Mouse (Mus musculus) NIH3T3 (cell line): ENCODE results near the gene Tgm7.
"Not testable (repeated sequence)": the region's sequence is repeated elsewhere in the genome, so short reads cannot be mapped to it uniquely, and the experiment has no call there.

ENCODE experiments used
- DNase-seq: peaks from one replicate; pipeline ENCODE4 v3.0.0-alpha.2; 2012; ENCODE audit warnings: low read depth

The Tgm7 gene

GRCm38 (mm10) chr2:121109695-121110094 lies at the start of gene Tgm7:
Tgm7 (minus strand) TSS chr2:121109795.
- DNase-seq = no peak

DNA sequence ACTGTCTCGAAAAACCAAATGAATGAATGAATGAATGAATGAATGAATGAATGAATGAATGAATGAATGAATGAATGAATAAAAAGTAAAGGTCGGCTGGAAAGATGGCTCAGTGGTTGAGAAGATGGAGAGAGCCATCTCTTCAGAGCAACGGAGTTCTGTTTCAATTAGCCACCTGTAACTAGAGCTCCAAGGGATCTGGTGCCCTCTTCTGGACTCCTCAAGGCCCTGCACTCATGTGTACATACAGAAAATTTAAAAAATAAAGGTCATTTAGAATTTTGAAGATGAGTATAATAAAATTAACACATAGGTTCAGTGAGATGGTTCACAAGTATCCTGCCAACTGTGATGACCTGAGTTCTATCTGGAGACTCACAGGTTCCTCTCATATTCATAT lies 43.5 kb upstream of the Tgm7 start:
- DNase-seq = peak; percentile 14

DNA sequence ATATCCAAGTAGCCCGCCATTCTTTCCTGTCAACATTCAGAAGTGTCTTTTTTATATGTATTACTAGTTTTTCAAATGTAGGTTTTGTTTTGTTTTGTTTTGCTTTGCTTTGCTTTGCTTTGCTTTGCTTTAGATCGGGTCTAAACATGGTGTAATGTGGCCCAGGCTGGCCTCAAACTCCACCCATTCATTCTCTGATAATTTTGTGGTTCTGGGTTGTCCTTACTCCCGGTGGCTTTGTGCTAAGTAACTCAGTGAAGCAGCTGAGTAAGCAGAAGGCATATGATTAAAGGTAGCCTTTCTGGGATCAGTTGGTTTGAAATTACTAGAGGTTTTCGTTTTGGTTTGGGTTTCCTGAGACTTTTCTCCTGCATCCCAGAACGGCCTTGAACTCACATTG lies 40.1 kb upstream of the Tgm7 start:
- no peak for DNase-seq

DNA sequence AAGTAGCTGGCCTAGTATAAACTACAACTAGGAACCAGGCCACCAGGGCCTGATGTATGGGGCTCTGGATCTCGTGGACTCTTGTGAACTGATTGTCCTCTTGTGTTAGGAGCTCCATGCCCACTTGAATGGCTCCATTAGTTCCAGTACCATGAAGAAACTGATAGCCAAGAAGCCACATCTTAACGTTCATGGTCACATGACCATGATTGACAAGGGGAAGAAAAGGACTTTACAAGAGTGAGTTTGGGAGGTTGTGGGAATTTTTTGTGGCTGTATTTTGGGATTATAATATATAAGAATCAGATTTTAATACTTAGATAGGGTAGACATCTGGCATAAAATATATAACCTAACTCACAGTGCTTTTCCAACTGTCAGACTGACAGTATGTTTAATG lies 32.8 kb upstream of the Tgm7 start:
- no peak for DNase-seq

GRCm38 (mm10) chr2:121141216-121142035 lies 31.8 kb upstream of the Tgm7 start:
- peak; percentile 11 for DNase-seq

GRCm38 (mm10) chr2:121140018-121140882 lies 30.7 kb upstream of the Tgm7 start, which contains the start of the genes Adal and Lcmt2:
Adal (plus strand) TSS chr2:121140428.
Lcmt2 (minus strand) TSS chr2:121140653.
- peak; percentile 92 for DNase-seq

- peak; percentile 9 for DNase-seq
These were observed 29.8 kb upstream of the Tgm7 start for GRCm38 (mm10) chr2:121139266-121140017.

- no peak for DNase-seq
These were observed 27.8 kb upstream of the Tgm7 start for GRCm38 (mm10) chr2:121137371-121137770.

GRCm38 (mm10) chr2:121132822-121133221 lies 23.2 kb upstream of the Tgm7 start:
- no peak for DNase-seq

- DNase-seq = no peak
These were observed 19.4 kb upstream of the Tgm7 start for GRCm38 (mm10) chr2:121128865-121129620.

DNA sequence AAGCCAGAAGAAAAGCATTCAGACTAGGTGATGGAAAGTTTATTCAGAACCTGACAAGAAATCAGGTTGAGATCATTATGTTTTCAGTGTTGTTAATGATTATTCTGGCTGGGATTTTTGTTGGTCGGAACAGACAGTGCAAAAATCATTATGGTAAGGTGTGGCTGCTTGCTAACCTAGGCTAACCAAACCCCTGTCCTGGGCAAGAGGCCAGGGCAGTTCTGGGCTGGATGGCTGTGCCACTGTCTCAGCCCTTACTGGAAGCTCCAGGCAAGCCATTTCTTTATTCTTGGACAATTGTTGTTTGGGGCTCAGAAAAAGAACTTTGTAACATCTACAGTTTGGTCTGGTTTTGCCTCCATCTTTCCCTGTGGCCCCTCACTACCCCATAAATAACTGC lies 17.9 kb upstream of the Tgm7 start:
- DNase-seq = peak; percentile 26

DNA sequence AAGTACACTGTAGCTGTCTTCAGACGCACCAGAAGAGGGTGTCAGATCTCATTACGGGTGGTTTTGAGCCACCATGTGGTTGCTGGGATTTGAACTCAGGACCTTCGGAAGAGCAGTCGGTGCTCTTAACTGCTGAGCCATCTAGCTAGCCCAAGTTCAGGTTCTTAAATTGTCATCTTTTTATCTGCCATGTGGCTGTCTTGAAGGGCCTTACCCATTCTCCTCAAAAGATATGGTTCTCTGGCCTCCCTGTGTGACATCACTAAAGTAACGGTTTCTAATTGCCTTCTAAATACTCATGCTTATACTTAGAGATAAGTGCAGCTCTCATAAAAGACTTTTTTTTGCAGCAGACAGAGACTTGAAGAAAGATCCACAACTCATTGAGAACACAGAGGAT lies 16.7 kb upstream of the Tgm7 start:
- DNase-seq = not testable (repeated sequence)

DNA sequence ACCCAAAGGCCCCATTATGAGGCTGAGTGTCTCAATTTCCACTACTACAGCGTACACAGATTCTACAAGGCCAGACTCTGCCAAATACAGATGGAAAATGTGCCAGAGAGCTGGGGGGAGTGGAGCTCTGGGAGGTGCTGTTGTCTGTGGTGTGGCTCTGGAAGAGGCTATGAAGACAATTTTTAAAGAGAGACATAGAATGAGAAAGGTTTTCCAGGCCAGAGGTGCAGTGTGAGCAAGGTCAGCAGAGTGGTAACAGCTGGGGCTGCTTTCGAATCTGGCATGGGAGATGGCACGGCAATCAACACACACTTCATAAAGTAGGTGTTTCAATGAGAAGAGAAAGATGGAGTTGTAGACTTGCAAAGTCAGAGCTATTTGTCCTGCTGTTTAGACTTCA lies 9.7 kb upstream of the Tgm7 start:
- DNase-seq = no peak

- no peak for DNase-seq
These were observed 5.8 kb upstream of the Tgm7 start for GRCm38 (mm10) chr2:121115418-121115817.

DNA sequence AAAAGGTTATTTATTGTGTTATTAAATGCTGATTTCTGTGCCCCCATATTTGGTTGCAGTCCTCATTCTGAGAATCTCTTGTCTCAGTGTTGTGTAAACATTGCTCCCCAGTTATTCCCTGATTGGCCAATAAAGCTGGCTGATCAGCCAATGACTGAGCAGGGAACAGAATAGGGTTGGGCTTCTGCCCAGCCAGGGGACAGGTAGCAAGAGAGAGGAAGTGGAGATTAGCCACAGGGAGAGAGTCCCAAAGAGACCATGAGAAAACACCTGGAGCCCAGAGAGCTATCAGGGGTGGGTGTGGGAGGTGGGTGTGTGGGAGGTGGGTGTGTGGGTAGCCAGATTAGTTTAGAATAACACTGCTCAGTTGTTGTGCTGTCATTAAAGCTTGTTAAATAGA lies 3.7 kb downstream of the Tgm7 start:
- DNase-seq = no peak

GRCm38 (mm10) chr2:121102051-121102450 lies 7.5 kb downstream of the Tgm7 start:
- DNase-seq = peak; percentile 88

GRCm38 (mm10) chr2:121089751-121090150 lies 19.8 kb downstream of the Tgm7 start:
- no peak for DNase-seq

- no peak for DNase-seq
These were observed 21.1 kb downstream of the Tgm7 start for GRCm38 (mm10) chr2:121088507-121088906.

DNA sequence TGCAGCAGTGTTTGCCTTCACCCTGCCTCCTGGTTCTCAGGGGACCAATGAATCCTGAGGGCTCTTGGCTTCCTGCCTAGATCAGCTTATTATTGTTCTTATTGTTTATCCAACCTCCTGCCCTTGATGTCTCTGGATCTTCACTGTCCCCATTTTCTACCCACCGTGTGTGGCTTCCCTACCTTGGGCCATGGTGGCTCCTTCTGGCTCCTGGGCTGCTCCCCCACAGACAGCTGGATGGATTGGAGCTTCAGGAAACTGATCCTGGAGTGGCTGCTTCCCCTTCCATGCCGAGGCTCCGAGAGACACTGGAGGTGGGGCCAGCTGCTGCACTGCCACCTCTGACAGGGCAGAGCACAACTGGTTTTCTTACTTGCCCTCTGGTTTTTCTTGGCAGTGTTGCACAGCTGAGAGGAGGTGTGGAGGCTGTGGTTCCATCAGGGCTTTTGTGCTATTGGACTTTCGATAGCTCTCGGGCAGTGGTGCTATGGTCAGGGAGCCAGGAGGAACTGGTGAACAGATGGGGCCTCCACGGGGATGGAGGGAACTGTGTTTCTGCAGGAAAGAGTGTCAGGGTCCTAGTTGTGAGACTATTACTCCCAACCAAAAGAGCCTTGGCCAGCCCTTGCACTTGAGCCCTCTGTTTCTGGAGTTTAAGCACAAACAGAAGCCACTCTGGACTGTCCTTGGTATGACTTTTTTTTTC lies 24.0 kb downstream of the Tgm7 start, which contains the start of gene Tgm5:
Gene Tgm5, minus strand, starts transcription at position 362 of the 706 bp plus-strand sequence.
- no peak for DNase-seq

DNA sequence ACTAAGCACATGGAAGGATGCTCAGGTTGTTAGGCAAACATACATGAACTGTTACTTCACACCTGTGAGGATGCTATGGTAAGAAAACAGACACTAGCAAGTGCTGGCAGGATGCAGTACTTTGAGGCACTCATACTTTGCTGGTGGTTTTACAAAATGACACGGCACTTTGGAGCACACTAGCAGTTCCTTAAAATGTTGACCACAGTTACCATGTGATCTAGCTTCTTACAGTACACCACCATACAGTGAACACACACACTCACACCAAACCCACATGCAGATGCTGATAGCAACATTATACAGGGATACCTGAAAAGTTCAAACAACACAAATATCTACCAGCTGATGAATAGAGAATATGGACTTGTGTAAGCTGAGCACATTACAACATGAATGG lies 27.0 kb downstream of the Tgm7 start:
- no peak for DNase-seq

DNA sequence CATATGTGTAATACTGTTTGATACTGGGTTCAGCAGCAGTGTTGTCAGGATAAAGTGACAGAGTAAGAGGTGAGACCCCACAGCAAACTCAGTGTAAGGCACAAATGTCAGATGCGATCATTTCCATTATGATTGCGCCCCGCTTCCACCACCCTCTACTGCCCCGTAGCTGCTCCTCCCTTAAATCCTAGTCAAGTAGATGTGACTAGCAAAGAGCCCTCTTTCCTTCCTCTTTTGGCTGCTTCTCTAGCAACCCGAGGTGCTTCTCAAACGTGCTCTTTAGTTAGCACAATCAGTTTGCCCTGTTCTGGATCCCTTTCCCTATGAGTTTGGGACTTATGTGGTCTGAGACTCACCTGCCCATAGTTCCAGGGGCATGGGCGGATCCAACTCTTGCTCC lies 34.8 kb downstream of the Tgm7 start:
- no peak for DNase-seq
